Mouse (Mus musculus) ES-Bruce4 (cell line): Measurements from ENCODE around the gene Mga. TPM values are rescaled to one million over a fixed set of nuclear protein-coding genes. Genes with fewer than 3 reads are reported as not detected.

Source experiments
- H3K27ac ChIP-seq: 2 replicates; pipeline ENCODE4 v1.5.1; 2012; ENCODE audit warnings: low read length, inconsistent platforms; ENCODE audit not compliant: insufficient read depth
- H3K27me3 ChIP-seq: 2 replicates; pipeline ENCODE4 v1.6.1; 2012; ENCODE audit warnings: mild to moderate bottlenecking, low read length, inconsistent platforms; ENCODE audit not compliant: control insufficient read depth, poor library complexity, insufficient read depth, severe bottlenecking
- H3K36me3 ChIP-seq: 2 replicates; pipeline ENCODE4 v1.6.1; 2012; ENCODE audit warnings: inconsistent platforms, mild to moderate bottlenecking, low read length, moderate library complexity; ENCODE audit not compliant: control insufficient read depth, poor library complexity, insufficient read depth, severe bottlenecking
- H3K4me1 ChIP-seq: one replicate; pipeline ENCODE4 v1.8.1; 2011; ENCODE audit warnings: low read length; ENCODE audit not compliant: control insufficient read depth, insufficient read depth
- H3K4me3 ChIP-seq: 2 replicates; pipeline ENCODE4 v1.5.1; 2011; ENCODE audit warnings: low read depth, mild to moderate bottlenecking, low read length
- H3K9ac ChIP-seq: 2 replicates; pipeline ENCODE4 v1.6.1; 2012; ENCODE audit warnings: low read depth, mild to moderate bottlenecking, inconsistent platforms; ENCODE audit not compliant: poor library complexity, severe bottlenecking
- H3K9me3 ChIP-seq: replicated peaks from 2 replicates; pipeline ENCODE4 v1.6.1; 2012; ENCODE audit warnings: mild to moderate bottlenecking, low read length, inconsistent platforms; ENCODE audit not compliant: control insufficient read depth, poor library complexity, insufficient read depth, severe bottlenecking
- CTCF ChIP-seq: IDR thresholded peaks from one replicate; pipeline ENCODE4 v1.8.1; 2011; ENCODE audit warnings: low read depth, low read length
- EP300 ChIP-seq: IDR thresholded peaks from 2 replicates; pipeline ENCODE4 v1.6.1; 2011; ENCODE audit warnings: low read depth, low read length; ENCODE audit not compliant: insufficient read depth
- POLR2A ChIP-seq: IDR thresholded peaks from one replicate; pipeline ENCODE4 v1.8.1; 2011; ENCODE audit warnings: low read length; ENCODE audit not compliant: insufficient read depth
- polyA plus RNA-seq: library from polyadenylated mRNA; stranded (reverse); fragments of >200 nt; gene quantifications from 2 replicates; pipeline ENCODE4 v1.2.4, GENCODE M21; 2011; ENCODE audit warnings: low read depth; ENCODE audit not compliant: missing spikeins, insufficient read depth, insufficient read length

Gene Mga
- polyA plus RNA-seq, 1 experiment = 147 TPM

DNA sequence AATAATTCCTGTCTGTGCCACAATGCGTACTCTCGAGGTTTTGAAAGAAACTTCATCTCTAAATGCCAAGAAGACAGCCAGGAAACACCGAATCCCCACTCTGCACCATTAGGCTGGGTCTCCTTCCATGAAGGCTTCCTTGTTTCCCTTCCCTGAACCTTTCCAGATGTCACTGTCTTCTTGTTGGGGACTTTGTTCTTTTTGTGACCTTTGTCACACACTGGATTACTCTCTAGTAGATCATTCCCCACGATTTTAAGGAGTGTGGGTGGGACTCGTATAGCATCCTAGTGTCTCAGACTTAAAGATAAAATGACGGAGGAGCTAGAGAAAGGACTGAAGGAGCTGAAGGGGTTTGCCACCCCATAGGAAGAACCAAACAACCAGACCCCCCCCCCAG, 93.9 kb downstream of the Mga start:
- Histone ChIP-seq H3K4me3 (no peak overlapping the region), H3K4me1 (no peaks in the 10 kb centered on the region), H3K9ac (no peak overlapping the region), H3K27me3 (no peaks in the 10 kb centered on the region), H3K9me3 (no peaks in the 10 kb centered on the region), H3K36me3 (no peaks in the 10 kb centered on the region), H3K27ac (no peak overlapping the region)
- TF ChIP-seq CTCF (no peak), EP300 (no peak), POLR2A (no peak)

DNA sequence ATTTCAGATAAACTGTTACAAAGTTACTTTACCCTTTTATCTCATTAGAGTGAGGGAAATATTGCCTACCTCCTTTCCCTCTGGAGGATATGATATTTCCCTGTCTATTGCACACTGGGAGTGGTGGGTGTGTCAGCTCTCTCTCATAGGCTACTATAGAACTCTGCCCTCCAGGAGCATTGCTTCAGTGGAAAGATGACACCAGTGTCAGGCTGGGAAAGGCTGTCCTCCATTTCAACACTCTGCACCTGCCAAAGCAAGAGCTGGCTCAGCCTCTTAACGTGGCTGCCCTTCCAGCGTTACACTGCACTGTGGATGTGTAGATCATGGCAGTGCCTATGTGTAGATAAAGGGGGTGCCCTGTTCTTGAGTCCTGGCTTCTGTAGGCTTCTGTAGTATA, 95.3 kb downstream of the Mga start:
- Histone ChIP-seq H3K27ac (no peak overlapping the region), H3K4me1 (no peaks in the 10 kb centered on the region), H3K9ac (no peak overlapping the region), H3K9me3 (no peaks in the 10 kb centered on the region), H3K27me3 (no peaks in the 10 kb centered on the region), H3K36me3 (no peaks in the 10 kb centered on the region), H3K4me3 (no peak overlapping the region)
- TF ChIP-seq EP300 (no peak), CTCF (no peak), POLR2A (no peak)

- H3K9ac ChIP-seq = no peak overlapping the region
- no peaks in the 10 kb centered on the region for H3K4me1 ChIP-seq
- no peak overlapping the region for H3K27ac ChIP-seq
- TF ChIP-seq EP300 (no peak), CTCF (no peak)
- no peak overlapping the region for H3K4me3 ChIP-seq
- no peaks in the 10 kb centered on the region for H3K27me3 ChIP-seq
- no peaks in the 10 kb centered on the region for H3K36me3 ChIP-seq
- H3K9me3 ChIP-seq = no peaks in the 10 kb centered on the region
Observed at GRCm38 (mm10) chr2:119993515-119993914, 96.5 kb downstream of the Mga start.

GRCm38 (mm10) chr2:119994839-119995238, 97.8 kb downstream of the Mga start:
- Histone ChIP-seq H3K36me3 (no peaks in the 10 kb centered on the region), H3K4me3 (no peak overlapping the region), H3K4me1 (no peaks in the 10 kb centered on the region), H3K27me3 (no peaks in the 10 kb centered on the region), H3K27ac (no peak overlapping the region), H3K9ac (no peak overlapping the region), H3K9me3 (no peaks in the 10 kb centered on the region)
- TF ChIP-seq CTCF (no peak), POLR2A (no peak)

- H3K36me3 ChIP-seq = no peaks in the 10 kb centered on the region
- no peak overlapping the region for H3K27ac ChIP-seq
- no peaks in the 10 kb centered on the region for H3K9me3 ChIP-seq
- no peak overlapping the region for H3K9ac ChIP-seq
- no peak overlapping the region for H3K4me3 ChIP-seq
- H3K27me3 ChIP-seq = no peaks in the 10 kb centered on the region
- TF ChIP-seq POLR2A (no peak), EP300 (no peak), CTCF (no peak)
- no peaks in the 10 kb centered on the region for H3K4me1 ChIP-seq
Observed at GRCm38 (mm10) chr2:119995391-119996281, 98.6 kb downstream of the Mga start.

DNA sequence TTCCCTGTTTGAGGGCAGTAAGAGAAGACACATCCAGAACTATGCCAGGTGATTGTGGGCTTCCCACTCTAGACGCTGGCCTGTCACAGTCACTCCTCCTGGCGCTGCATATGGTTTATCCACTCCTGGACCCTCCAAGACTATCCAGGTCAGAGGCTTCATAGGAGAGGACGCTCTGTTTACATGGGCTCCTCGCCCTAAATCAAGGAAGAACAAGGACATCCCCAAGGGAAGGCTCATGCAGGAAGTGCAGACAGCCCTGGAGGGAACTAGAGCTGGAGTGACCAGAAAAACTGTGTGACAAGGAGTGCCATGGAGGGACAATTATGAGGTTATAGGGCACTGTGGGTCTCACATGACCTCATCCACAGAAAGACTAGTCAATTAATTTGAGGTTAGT, 100.3 kb downstream of the Mga start:
- H3K27ac ChIP-seq = no peak overlapping the region
- H3K4me3 ChIP-seq = no peak overlapping the region
- no peaks in the 10 kb centered on the region for H3K36me3 ChIP-seq
- H3K9ac ChIP-seq = no peak overlapping the region
- H3K27me3 ChIP-seq = no peaks in the 10 kb centered on the region
- no peaks in the 10 kb centered on the region for H3K4me1 ChIP-seq
- TF ChIP-seq POLR2A (no peak), EP300 (no peak), CTCF (no peak)
- no peaks in the 10 kb centered on the region for H3K9me3 ChIP-seq
